Mouse (Mus musculus) heart, embryonic 10.5 days (tissue): ENCODE data around the gene Gpd2. TPM values are rescaled to one million over a fixed set of nuclear protein-coding genes. Genes with fewer than 3 reads are reported as not detected.

Experiments
- DNase-seq: peaks from one replicate; pipeline ENCODE4 v3.0.0-alpha.2; 2017; ENCODE audit warnings: low spot score
- H3K27ac ChIP-seq: fragments of 300-500 bp; sonication (generic); 2 replicates; pipeline ENCODE4 v1.5.1; 2016; ENCODE audit warnings: mild to moderate bottlenecking
- H3K27me3 ChIP-seq: fragments of 300-500 bp; sonication (generic); 2 replicates; pipeline ENCODE4 v1.6.1; 2016; ENCODE audit warnings: mild to moderate bottlenecking; ENCODE audit not compliant: poor library complexity, insufficient read depth, severe bottlenecking
- H3K36me3 ChIP-seq: fragments of 300-500 bp; sonication (generic); 2 replicates; pipeline ENCODE4 v1.6.1; 2016; ENCODE audit warnings: mild to moderate bottlenecking, moderate library complexity
- H3K4me1 ChIP-seq: fragments of 300-500 bp; sonication (generic); 2 replicates; pipeline ENCODE4 v1.6.1; 2016; ENCODE audit warnings: mild to moderate bottlenecking
- H3K4me3 ChIP-seq: fragments of 300-500 bp; sonication (generic); 2 replicates; pipeline ENCODE4 v1.5.1; 2016; ENCODE audit warnings: mild to moderate bottlenecking, moderate library complexity
- H3K9me3 ChIP-seq: fragments of 300-500 bp; sonication (generic); 2 replicates; pipeline ENCODE4 v1.6.1; 2016; ENCODE audit warnings: mild to moderate bottlenecking, moderate library complexity
- WGBS: fragments of 180-500 bp; shearing (Covaris S2); methylation state at CpG from one replicate; pipeline ENCODE4 v1.1.7; 2016; 5-methylcytosine and 5-hydroxymethylcytosine counted together
- polyA plus RNA-seq: library from polyadenylated mRNA; unstranded; fragments of >200 nt; fragmentation: Nextera tagmentation; extraction: Ambion mirVana; gene quantifications from 2 replicates; pipeline ENCODE4 v1.2.1, GENCODE M21; 2016

The Gpd2 gene
- polyA plus RNA-seq, 1 experiment from 2014 or later = 18.6 TPM

DNA sequence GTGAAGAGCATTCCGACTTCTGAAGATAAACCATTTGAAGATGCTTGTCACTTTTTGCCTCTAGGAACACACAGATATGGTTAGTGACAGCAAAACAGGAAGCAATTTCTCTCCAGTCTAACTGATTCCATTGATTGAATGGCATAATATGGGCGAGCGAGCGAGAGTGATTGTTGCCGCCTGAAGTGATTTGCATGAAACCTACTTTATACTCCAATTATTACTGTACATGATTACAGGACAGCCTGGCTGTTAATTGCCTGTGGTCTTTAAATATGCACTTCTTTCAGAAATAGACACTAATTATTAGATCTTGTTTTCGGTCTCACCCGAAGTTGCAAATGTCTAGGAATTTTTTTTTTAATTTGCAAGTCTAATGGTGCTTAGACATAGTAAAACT lies 46.4 kb downstream of the Gpd2 start:
- no peak for DNase-seq
- H3K9me3 ChIP-seq = no peaks in the 10 kb centered on the region
- no peaks in the 10 kb centered on the region for H3K4me1 ChIP-seq
- no peak overlapping the region for H3K27ac ChIP-seq
- H3K27me3 ChIP-seq = no peaks in the 10 kb centered on the region
- no peaks in the 10 kb centered on the region for H3K36me3 ChIP-seq
- no peak overlapping the region for H3K4me3 ChIP-seq
- WGBS = 93% methylated on average over 7 of the region's 7 CpGs

DNA sequence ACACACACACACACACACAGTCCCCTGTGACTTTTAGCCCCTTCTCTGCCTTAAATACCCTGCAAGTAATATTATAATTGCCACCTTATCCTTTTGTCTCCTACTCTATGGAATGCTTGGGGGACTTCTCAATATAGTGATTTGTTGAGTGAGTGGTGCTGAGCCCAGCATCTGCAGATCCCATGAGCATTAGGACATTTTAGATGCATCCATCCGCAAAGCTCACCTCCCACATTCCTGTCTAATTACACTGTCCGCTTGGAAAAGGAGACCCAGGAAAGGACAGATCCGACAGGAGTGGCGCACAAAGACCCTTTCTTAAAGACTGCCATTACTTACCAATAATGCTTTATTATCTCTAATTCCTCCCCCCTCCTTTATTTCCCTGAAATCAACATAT lies 47.8 kb downstream of the Gpd2 start:
- no peak overlapping the region for H3K27ac ChIP-seq
- no peaks in the 10 kb centered on the region for H3K9me3 ChIP-seq
- 79% methylated on average over 4 of the region's 4 CpGs for WGBS
- H3K4me3 ChIP-seq = no peak overlapping the region
- DNase-seq = no peak
- no peaks in the 10 kb centered on the region for H3K27me3 ChIP-seq
- no peaks in the 10 kb centered on the region for H3K36me3 ChIP-seq
- H3K4me1 ChIP-seq = no peaks in the 10 kb centered on the region

DNA sequence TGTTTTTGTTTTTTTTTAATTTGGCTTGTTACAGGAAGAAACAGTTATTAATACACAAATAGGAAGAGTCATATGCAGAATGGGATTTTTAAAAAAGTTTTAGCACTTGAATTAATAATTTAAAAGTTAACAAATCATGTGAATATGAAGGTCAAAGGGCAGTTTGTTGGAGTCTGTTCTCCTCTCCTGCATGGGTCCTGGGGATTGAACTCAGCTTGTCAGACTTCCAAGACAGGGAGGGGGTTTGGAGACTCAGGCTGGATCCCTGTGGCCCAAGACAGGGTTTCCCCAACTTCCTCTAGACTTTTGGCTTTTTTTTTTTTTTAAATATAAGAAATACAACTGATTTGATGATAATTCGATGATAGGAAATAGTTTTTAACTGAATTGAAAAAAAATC lies 50.6 kb downstream of the Gpd2 start:
- WGBS = 86% methylated on average over 1 of the region's 1 CpGs
- Histone ChIP-seq H3K4me1 (no peaks in the 10 kb centered on the region), H3K4me3 (no peak overlapping the region), H3K27ac (no peak overlapping the region), H3K36me3 (no peaks in the 10 kb centered on the region), H3K27me3 (no peaks in the 10 kb centered on the region), H3K9me3 (no peaks in the 10 kb centered on the region)
- DNase-seq = no peak

DNA sequence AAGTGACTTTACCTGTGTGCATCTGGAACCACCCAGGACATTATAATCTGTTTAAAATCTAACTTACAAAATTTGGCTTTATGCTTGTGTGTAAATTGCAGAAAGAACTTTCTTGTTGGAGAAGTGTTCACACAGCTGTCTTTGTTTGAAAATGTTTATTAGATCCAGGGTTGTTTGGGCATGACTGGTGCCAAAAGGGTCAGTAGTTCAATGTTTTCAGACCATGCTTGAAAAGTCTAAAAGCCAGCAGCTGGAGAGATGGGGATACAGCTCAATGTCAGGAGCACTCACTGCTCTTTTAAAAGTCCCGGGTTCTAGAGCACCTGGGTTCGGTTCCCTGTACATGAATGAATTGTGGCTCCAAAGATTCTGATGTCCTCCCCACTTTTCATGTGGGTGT lies 56.1 kb downstream of the Gpd2 start:
- WGBS = 90% methylated on average over 2 of the region's 2 CpGs

DNA sequence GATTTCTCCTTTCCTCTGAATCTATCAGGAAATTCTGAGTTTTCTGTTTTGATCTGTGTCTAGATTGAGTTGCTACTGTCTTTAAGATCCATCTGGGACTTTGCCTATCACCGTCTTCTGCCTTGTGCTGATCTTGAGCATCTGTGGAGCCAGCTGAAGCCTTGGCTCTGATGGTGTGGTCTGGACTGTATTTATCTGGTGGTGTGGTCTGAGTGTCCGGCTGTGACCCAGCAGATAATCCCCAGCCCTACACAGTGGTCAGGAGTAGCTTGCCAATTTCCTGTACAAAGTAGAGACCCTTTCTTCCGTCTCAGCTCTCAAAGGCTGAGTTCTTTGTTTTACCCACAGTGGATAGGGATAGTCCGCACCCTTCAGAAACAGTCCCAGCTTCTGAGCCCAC lies 58.6 kb downstream of the Gpd2 start:
- no peak for DNase-seq
- no peaks in the 10 kb centered on the region for H3K36me3 ChIP-seq
- H3K27ac ChIP-seq = no peak overlapping the region
- H3K4me3 ChIP-seq = no peak overlapping the region
- no peaks in the 10 kb centered on the region for H3K27me3 ChIP-seq
- 38% methylated on average over 4 of the region's 4 CpGs for WGBS
- H3K9me3 ChIP-seq = no peaks in the 10 kb centered on the region
- peaks cover 5% of the 10 kb centered on the region; the same call in 1 of the 2 replicates for H3K4me1 ChIP-seq

More for the DNA sequence above, 56.1 kb downstream of the Gpd2 start:
- Histone ChIP-seq H3K4me1 (peaks cover 5% of the 10 kb centered on the region; the same call in 1 of the 2 replicates), H3K27ac (no peak overlapping the region), H3K4me3 (no peak overlapping the region), H3K36me3 (no peaks in the 10 kb centered on the region), H3K9me3 (no peaks in the 10 kb centered on the region), H3K27me3 (no peaks in the 10 kb centered on the region)
- DNase-seq = no peak

DNA sequence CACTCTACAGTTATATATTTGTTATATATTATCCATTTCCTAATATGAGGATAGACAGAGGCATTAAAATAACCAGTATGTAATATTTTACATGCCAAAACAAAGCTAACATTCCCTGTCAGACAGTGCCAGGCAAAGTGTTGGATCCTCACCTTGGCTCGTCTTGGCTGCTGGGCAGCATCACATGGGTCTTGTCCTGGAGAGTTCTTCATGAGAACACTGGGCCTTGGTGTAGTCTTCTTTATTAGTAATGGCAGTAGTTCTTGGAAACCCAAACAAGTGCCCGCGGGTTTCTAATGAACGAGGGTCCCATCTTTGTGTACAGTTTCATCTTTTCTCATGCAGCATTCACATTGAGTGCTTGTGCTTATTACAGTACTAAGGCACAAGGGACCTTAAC lies 59.8 kb downstream of the Gpd2 start:
- Histone ChIP-seq H3K27ac (no peak overlapping the region), H3K4me3 (no peak overlapping the region), H3K9me3 (no peaks in the 10 kb centered on the region), H3K4me1 (peaks cover 11% of the 10 kb centered on the region), H3K36me3 (no peaks in the 10 kb centered on the region), H3K27me3 (no peaks in the 10 kb centered on the region)
- 86% methylated on average over 4 of the region's 4 CpGs for WGBS
- no peak for DNase-seq

DNA sequence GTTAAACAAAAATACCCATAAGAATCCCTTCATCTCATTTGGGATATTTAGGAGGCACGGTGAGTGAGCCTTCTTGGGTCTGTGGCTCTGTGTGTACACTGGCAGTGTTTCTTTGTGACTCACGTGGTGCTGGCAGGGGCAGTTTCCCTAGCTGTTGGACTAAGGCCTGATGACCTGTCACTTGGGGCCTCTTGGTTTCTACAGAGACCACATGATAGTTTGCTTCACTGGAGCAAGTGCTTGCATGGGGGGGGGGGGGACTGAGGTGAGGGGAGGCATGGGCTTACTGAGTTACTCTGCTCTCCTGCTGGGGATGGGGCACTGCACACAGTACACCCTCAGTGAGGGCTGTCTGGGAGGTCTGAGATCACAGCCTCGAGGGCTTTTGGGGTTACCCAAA lies 64.1 kb downstream of the Gpd2 start:
- Histone ChIP-seq H3K27ac (no peak overlapping the region), H3K4me1 (peaks cover 6% of the 10 kb centered on the region; the same call in 1 of the 2 replicates), H3K27me3 (no peaks in the 10 kb centered on the region), H3K9me3 (no peaks in the 10 kb centered on the region), H3K36me3 (no peaks in the 10 kb centered on the region), H3K4me3 (no peak overlapping the region)
- DNase-seq = no peak
- 33% methylated on average over 3 of the region's 3 CpGs for WGBS

DNA sequence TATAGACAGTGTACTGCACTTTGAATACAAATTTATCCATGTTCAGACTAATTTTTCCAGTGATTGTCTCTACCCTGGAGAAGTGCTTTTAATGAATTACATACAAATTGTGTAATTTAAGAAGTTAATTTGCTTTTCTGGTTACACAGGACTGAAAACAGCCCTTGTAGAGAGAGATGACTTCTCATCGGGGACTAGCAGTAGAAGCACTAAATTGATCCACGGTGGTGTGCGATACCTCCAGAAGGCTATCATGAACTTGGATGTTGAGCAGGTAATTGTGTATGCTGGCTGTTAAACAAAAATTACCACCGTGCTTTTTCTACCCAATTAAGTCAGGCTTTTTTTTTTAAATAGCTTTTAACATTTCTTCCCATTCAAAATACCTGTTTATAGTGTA lies 66.8 kb downstream of the Gpd2 start:
- 90% methylated on average over 4 of the region's 4 CpGs for WGBS
- Histone ChIP-seq H3K4me1 (peaks cover 6% of the 10 kb centered on the region; the same call in 1 of the 2 replicates), H3K9me3 (no peaks in the 10 kb centered on the region), H3K36me3 (peaks cover 4% of the 10 kb centered on the region; the same call in 1 of the 2 replicates), H3K27me3 (no peaks in the 10 kb centered on the region), H3K27ac (no peak overlapping the region), H3K4me3 (no peak overlapping the region)
- DNase-seq = no peak

DNA sequence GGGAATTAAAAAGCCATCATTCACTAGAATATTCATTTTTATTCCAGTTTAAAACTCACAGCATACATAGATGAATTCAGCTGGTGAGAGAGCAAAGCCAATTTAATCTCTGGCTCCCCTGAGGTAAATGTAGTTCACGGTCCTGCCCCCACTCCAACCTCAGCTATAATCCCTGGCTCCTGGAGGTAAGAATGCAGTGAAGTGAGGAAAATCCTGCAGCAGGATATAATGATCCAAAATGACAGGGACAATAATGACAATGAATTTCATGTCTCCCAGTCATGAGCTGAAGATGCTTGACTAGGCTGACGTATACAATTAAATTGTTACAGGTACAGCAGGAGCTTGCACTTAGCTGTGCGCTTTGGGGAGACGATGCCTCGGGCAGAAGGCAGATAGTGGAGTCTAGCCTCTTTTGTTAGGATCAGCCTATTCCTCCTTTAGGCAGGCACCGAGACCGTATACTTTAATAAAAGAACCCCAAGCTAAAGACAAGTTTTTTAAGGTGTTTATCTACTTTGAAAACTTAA lies 74.9 kb downstream of the Gpd2 start:
- WGBS = 77% methylated on average over 7 of the region's 7 CpGs
- H3K36me3 ChIP-seq = no peaks in the 10 kb centered on the region
- DNase-seq = no peak
- H3K4me3 ChIP-seq = no peak overlapping the region
- no peaks in the 10 kb centered on the region for H3K9me3 ChIP-seq
- H3K27ac ChIP-seq = no peak overlapping the region
- H3K27me3 ChIP-seq = no peaks in the 10 kb centered on the region
- H3K4me1 ChIP-seq = no peaks in the 10 kb centered on the region

DNA sequence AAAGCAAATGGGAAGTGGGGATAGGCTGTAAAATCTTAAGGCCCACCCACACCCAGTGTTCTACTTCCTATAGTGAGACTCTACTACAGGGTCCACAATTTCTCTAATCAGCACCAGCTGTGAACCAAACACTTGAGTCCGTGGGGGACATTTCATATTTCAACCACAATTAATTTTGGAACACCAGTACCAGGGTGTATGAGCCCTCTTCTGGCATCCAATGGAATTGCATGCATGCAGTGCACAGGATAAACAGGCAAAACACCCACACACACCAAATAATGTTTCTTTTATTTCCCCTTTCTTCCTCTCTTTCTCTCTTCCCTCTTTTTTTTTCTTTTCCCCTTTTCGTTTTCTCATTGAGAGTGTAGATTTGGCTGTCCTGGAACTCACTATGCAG lies 78.6 kb downstream of the Gpd2 start:
- no peak for DNase-seq
- H3K4me3 ChIP-seq = no peak overlapping the region
- 59% methylated on average over 2 of the region's 2 CpGs for WGBS

DNA sequence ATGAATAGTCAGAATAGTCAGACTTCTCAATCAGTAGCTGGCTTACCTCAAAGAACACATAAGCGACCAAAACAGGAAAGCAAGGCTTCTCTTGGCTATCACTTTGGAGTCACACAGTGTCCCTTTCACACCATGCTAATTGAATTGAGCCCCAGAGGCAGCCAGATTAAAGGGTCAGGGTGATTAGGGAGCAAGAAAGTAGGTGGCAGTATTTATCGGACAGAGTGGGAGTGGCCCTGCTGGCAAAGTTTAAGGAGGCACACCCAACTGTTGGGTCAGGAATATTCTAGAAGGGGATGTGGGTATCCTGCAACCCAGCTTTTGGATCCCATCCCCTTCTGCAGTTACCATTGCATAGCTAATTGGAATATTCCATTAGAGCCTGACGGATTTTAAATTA lies 80.9 kb downstream of the Gpd2 start:
- no peak for DNase-seq
- Histone ChIP-seq H3K4me3 (no peak overlapping the region), H3K4me1 (no peaks in the 10 kb centered on the region), H3K27ac (no peak overlapping the region), H3K27me3 (no peaks in the 10 kb centered on the region), H3K9me3 (no peaks in the 10 kb centered on the region), H3K36me3 (no peaks in the 10 kb centered on the region)
- WGBS = 61% methylated on average over 3 of the region's 3 CpGs

More for the DNA sequence above, 78.6 kb downstream of the Gpd2 start:
- Histone ChIP-seq H3K27me3 (no peaks in the 10 kb centered on the region), H3K27ac (no peak overlapping the region), H3K9me3 (no peaks in the 10 kb centered on the region), H3K4me1 (no peaks in the 10 kb centered on the region), H3K36me3 (no peaks in the 10 kb centered on the region)

DNA sequence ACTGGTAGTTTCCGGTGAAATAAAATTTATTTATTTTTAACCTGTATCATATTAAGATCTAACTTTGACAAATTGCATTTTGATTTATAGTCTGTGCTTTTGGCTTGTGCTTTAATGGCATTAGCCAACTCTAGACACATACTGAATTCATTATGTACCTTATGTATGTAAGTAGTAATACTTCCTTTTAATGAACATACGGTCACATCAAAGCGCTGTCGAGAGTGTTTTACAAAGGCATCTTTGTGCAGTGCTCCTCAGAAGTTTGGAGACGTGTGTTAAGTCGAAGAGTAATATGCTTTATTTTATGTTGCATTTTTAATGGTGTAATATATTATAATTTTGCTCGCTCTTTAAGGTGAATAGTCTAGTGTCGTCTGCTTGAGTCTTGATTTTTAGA lies 88.7 kb downstream of the Gpd2 start:
- H3K27me3 ChIP-seq = no peaks in the 10 kb centered on the region
- H3K36me3 ChIP-seq = no peaks in the 10 kb centered on the region
- DNase-seq = no peak
- no peak overlapping the region for H3K27ac ChIP-seq
- H3K4me3 ChIP-seq = no peak overlapping the region
- peaks cover 9% of the 10 kb centered on the region for H3K4me1 ChIP-seq
- no peaks in the 10 kb centered on the region for H3K9me3 ChIP-seq
- 91% methylated on average over 8 of the region's 8 CpGs for WGBS

DNA sequence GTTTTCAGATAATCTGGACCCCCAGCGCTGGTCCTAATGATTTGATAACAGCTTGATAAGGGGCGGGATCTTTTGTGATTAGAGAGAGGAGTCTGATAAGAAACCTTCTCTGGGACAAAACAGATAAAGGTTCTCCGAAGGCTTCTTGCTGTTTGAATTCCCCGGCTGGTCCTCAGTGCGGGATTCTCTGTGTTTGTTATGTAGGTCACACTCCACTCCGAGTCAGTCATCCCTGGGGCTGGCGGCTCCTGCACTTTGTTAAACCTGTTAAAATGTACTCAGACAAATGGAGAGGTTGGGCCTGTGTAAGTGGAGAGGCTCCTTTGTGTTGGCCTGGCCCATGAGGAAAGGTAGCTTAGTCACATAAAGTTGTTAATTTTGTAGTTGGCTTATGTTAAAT lies 91.9 kb downstream of the Gpd2 start:
- Histone ChIP-seq H3K27me3 (no peaks in the 10 kb centered on the region), H3K4me1 (peaks cover 9% of the 10 kb centered on the region), H3K9me3 (no peaks in the 10 kb centered on the region), H3K27ac (no peak overlapping the region), H3K36me3 (no peaks in the 10 kb centered on the region), H3K4me3 (0 out of 2 replicates have a peak overlapping the region, but pooled peaks have one; percentile 8)
- DNase-seq = no peak
- 8% methylated on average over 7 of the region's 7 CpGs for WGBS

DNA sequence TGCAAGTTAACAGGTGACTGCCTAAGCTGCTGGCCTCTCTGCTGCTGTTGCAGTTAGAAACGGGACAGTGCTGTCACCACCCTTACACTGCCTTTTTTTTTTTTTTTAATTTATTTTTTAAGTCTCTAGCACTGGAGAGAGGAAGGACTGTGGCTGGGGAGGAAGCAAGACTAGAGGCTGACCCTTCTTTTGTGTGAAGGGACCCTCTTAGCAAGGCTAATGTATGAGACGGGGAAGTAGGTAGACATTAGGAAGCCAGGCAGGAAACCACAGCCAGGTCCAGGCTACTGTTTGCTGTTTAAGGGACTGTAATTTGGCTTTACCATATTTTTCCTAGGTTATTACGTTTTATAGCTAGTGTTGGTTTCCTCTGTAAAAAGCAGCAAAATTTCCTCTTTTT lies 93.4 kb downstream of the Gpd2 start:
- peaks cover 9% of the 10 kb centered on the region for H3K4me1 ChIP-seq
- WGBS = 60% methylated on average over 3 of the region's 3 CpGs
- no peak for DNase-seq
- no peak overlapping the region for H3K27ac ChIP-seq
- no peak overlapping the region for H3K4me3 ChIP-seq
- H3K9me3 ChIP-seq = no peaks in the 10 kb centered on the region
- H3K27me3 ChIP-seq = no peaks in the 10 kb centered on the region
- H3K36me3 ChIP-seq = no peaks in the 10 kb centered on the region
